Comparison of ENCODE assay signal across 10 mouse cellular contexts in genomic region chr4:145037006-145037405, GRCm38 (mm10).
A peak's percentile ranks its signal among the peaks of the same experiment; 100 is the strongest.
DNase-seq lines count a peak whose midpoint lies in the region; ATAC-seq lines count a peak whose summit lies in the region.
"Had no signal": no experiment of that assay in that cellular context is flagged by ENCODE, and none has a peak within 500 bp of the region (broad histone marks: within the 10 kb centered on the region; RNA-seq: fewer than 3 reads in every experiment).

No protein-coding gene starts in this region.

- no peak for DNase-seq in kidney, adult 8-10 months
- peak; percentile 49 for DNase-seq in adrenal gland, postnatal 10 days
- no peak for DNase-seq in hindbrain, embryonic 10.5 days (ENCODE audit: low spot score)
- DNase-seq: heart, postnatal 4 days had no signal

- 51% methylated on average over 3 of the region's 3 CpGs for WGBS in kidney, embryonic 15.5 days
- 11% methylated on average over 3 of the region's 3 CpGs for WGBS in macrophage (ENCODE audit: missing documents)
- WGBS in hindbrain, embryonic 10.5 days = 72% methylated on average over 3 of the region's 3 CpGs
- WGBS in forebrain, embryonic 12.5 days = 62% methylated on average over 3 of the region's 3 CpGs

- H3K9ac ChIP-seq in kidney, embryonic 15.5 days = no peak overlapping the region
- no peak overlapping the region for H3K9ac ChIP-seq in forebrain, embryonic 12.5 days

- no peaks in the 10 kb centered on the region; the same call in 1 of the 2 replicates for H3K79me2 ChIP-seq in macrophage (ENCODE audit: inconsistent target)

- no peak overlapping the region for H3K4me3 ChIP-seq in kidney, embryonic 15.5 days (replicated peaks)
- no peak overlapping the region for H3K4me3 ChIP-seq in macrophage (ENCODE audit: inconsistent target)
- H3K4me3 ChIP-seq in hindbrain, embryonic 10.5 days = no peak overlapping the region
- no peak overlapping the region for H3K4me3 ChIP-seq in forebrain, embryonic 12.5 days (replicated peaks)
- H3K4me3 ChIP-seq: left cerebral cortex, adult 2 months had no signal

- H3K9me3 ChIP-seq in kidney, embryonic 15.5 days (replicated peaks) = no peaks in the 10 kb centered on the region
- H3K9me3 ChIP-seq in hindbrain, embryonic 10.5 days = no peaks in the 10 kb centered on the region
- no peaks in the 10 kb centered on the region for H3K9me3 ChIP-seq in forebrain, embryonic 12.5 days

- no peak for ATAC-seq in kidney, embryonic 15.5 days (replicated peaks; ENCODE audit: low FRiP score)
- peak; percentile 94 for ATAC-seq in granulocyte monocyte progenitor cell, adult 5-6 weeks (replicated peaks; ENCODE audit: poor library complexity, severe bottlenecking)
- no peak for ATAC-seq in forebrain, embryonic 12.5 days (ENCODE audit: low FRiP score)
- ATAC-seq: intestine, postnatal 0 days had no signal

- H3K36me3 ChIP-seq in kidney, embryonic 15.5 days = peaks cover 22% of the 10 kb centered on the region
- H3K36me3 ChIP-seq in macrophage (ENCODE audit: inconsistent target) = no peaks in the 10 kb centered on the region; the same call in 1 of the 2 replicates
- peaks cover 26% of the 10 kb centered on the region for H3K36me3 ChIP-seq in hindbrain, embryonic 10.5 days
- H3K36me3 ChIP-seq in forebrain, embryonic 12.5 days (replicated peaks) = peaks cover 7% of the 10 kb centered on the region; the same call in 1 of the 2 replicates

- peak overlapping the region; percentile 76; the same call in 1 of the 2 replicates for H3K27ac ChIP-seq in kidney, embryonic 15.5 days
- peak overlapping the region; percentile 95 for H3K27ac ChIP-seq in macrophage
- H3K27ac ChIP-seq in hindbrain, embryonic 10.5 days = no peak overlapping the region
- no peak overlapping the region for H3K27ac ChIP-seq in forebrain, embryonic 12.5 days
- H3K27ac ChIP-seq: left cerebral cortex, adult 2 months had no signal

- peaks cover 72% of the 10 kb centered on the region for H3K4me1 ChIP-seq in kidney, embryonic 15.5 days
- H3K4me1 ChIP-seq in hindbrain, embryonic 10.5 days (replicated peaks) = peaks cover 24% of the 10 kb centered on the region
- peaks cover 9% of the 10 kb centered on the region for H3K4me1 ChIP-seq in forebrain, embryonic 12.5 days

- H3K27me3 ChIP-seq in kidney, embryonic 15.5 days = no peaks in the 10 kb centered on the region
- H3K27me3 ChIP-seq in hindbrain, embryonic 10.5 days (ENCODE audit: insufficient read depth, poor library complexity, severe bottlenecking) = no peaks in the 10 kb centered on the region
- no peaks in the 10 kb centered on the region for H3K27me3 ChIP-seq in forebrain, embryonic 12.5 days

- H3K4me2 ChIP-seq in kidney, embryonic 15.5 days = no peak overlapping the region
- no peak overlapping the region for H3K4me2 ChIP-seq in forebrain, embryonic 12.5 days

Comparison
In these comparisons a context has a peak if more than half of its experiments do, and no peak if none do; other contexts are left out.
1. H3K27ac ChIP-seq: peak in kidney, embryonic 15.5 days (single experiment) and macrophage (single experiment); none in hindbrain, embryonic 10.5 days (single experiment) and forebrain, embryonic 12.5 days (single experiment).